Comparison of ENCODE assay signal across 17 mouse cellular contexts in the genomic region with DNA sequence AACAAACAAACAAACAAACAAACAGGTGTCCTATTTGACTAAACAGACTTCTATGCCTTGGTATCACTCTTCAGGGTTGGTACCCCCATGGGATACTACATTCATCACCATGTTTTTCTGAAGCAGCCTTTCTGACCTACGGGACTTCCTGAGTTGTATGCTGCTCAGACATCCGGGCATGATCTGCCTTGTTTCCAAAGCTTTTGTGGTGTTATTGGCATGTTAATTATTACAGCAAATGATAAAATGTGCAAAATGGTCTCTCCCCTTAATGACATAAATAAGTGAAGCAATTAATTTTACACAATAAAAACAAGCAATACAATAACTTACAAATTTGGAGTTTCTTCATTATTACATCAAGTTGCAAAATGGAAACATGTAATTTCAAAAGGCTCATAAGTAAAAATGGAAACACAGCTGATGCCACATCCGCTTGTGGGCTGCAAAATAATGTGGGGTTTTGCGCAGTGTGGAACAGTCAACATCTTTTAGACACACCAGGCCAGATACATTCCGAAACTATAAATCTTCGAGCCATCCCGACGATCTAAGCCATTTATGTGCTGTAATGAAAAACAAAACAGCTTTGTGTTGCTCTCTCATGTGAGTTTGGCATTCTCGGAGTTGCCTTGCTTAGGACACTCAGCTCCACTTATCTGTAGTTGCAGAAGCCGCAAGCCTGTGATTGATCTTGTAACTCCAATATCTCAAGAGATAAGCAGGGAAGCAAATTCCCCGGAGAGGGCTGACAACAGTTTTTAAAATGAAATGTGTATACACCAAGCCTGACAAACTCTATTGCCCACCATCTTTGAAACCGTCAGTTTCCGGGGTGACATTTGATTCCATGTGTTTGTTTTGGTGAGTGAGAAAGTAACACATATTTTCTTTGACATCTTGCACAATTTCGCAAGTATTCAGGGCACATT.
A peak's percentile ranks its signal among the peaks of the same experiment; 100 is the strongest.
DNase-seq lines count a peak whose midpoint lies in the region; ATAC-seq and TF ChIP-seq lines count a peak whose summit lies in the region.
"Had no signal": no experiment of that assay in that cellular context is flagged by ENCODE, and none has a peak within 500 bp of the region (broad histone marks: within the 10 kb centered on the region; RNA-seq: fewer than 3 reads in every experiment).

No protein-coding gene starts in this region.

- no peak overlapping the region for H3K27ac ChIP-seq in hindbrain, embryonic 14.5 days
- no peak overlapping the region for H3K27ac ChIP-seq in hindbrain, postnatal 0 days
- H3K27ac ChIP-seq in neural tube, embryonic 13.5 days (replicated peaks): 0 out of 2 replicates have a peak overlapping the region, but pooled peaks have one; percentile 4
- H3K27ac ChIP-seq in midbrain, embryonic 16.5 days (ENCODE audit: low read length): no peak overlapping the region
- H3K27ac ChIP-seq: heart, embryonic 13.5 days; limb, embryonic 15.5 days; neural tube, embryonic 15.5 days; stomach, embryonic 15.5 days had no signal

- ATAC-seq in CD4-positive, CD25-positive, alpha-beta regulatory T cell, adult 4 months: no peak
- no peak for ATAC-seq in hindbrain, embryonic 14.5 days (ENCODE audit: low FRiP score)
- no peak for ATAC-seq in hindbrain, postnatal 0 days
- no peak for ATAC-seq in neural tube, embryonic 13.5 days (ENCODE audit: low read depth)
- no peak for ATAC-seq in midbrain, embryonic 16.5 days

- TF ChIP-seq CTCF in hindbrain, postnatal 0 days (IDR thresholded peaks at IDR 0.05; ENCODE audit: low read depth): no peak

- peak; percentile 2 for DNase-seq in CD4-positive, CD25-positive, alpha-beta regulatory T cell, adult 2 months (ENCODE audit: low read depth, low spot score)
- no peak for DNase-seq in hindbrain, embryonic 14.5 days (ENCODE audit: low spot score)
- no peak for DNase-seq in hindbrain, postnatal 0 days (ENCODE audit: low spot score)
- no peak for DNase-seq in neural tube, embryonic 10.5 days (ENCODE audit: extremely low spot score, low spot score)
- no peak for DNase-seq in adrenal gland, postnatal 14 days
- DNase-seq: cerebellum, adult 9-10 months; heart, adult 18-20 months; kidney, adult 8-10 months; kidney, postnatal 25 days; thymus, adult 18-20 months had no signal

- WGBS in hindbrain, embryonic 14.5 days: 51% methylated on average over 14 of the region's 14 CpGs
- 54% methylated on average over 14 of the region's 14 CpGs for WGBS in hindbrain, postnatal 0 days
- WGBS in neural tube, embryonic 13.5 days: 54% methylated on average over 14 of the region's 14 CpGs
- 50% methylated on average over 14 of the region's 14 CpGs for WGBS in midbrain, embryonic 16.5 days

- H3K4me1 ChIP-seq in hindbrain, embryonic 14.5 days (replicated peaks; ENCODE audit: control insufficient read depth, insufficient read depth, low read length): peaks cover 12% of the 10 kb centered on the region
- no peaks in the 10 kb centered on the region for H3K4me1 ChIP-seq in hindbrain, postnatal 0 days (ENCODE audit: insufficient read depth, low read length)
- H3K4me1 ChIP-seq in neural tube, embryonic 13.5 days (replicated peaks): peaks cover 27% of the 10 kb centered on the region
- H3K4me1 ChIP-seq in midbrain, embryonic 16.5 days (ENCODE audit: control insufficient read depth, insufficient read depth, low read length): peaks cover 4% of the 10 kb centered on the region; the same call in 1 of the 2 replicates
- H3K4me1 ChIP-seq: limb, embryonic 15.5 days; stomach, embryonic 15.5 days had no signal

- no peak overlapping the region for H3K4me3 ChIP-seq in hindbrain, embryonic 14.5 days (replicated peaks; ENCODE audit: low read length)
- H3K4me3 ChIP-seq in hindbrain, postnatal 0 days (ENCODE audit: low read length): no peak overlapping the region
- H3K4me3 ChIP-seq in neural tube, embryonic 13.5 days: no peak overlapping the region
- no peak overlapping the region for H3K4me3 ChIP-seq in midbrain, embryonic 16.5 days (ENCODE audit: low read depth, low read length)
- H3K4me3 ChIP-seq: heart, embryonic 13.5 days; limb, embryonic 15.5 days; neural tube, embryonic 15.5 days; stomach, embryonic 15.5 days had no signal

- H3K36me3 ChIP-seq in hindbrain, embryonic 14.5 days (replicated peaks; ENCODE audit: control insufficient read depth, insufficient read depth): no peaks in the 10 kb centered on the region
- no peaks in the 10 kb centered on the region for H3K36me3 ChIP-seq in hindbrain, postnatal 0 days (ENCODE audit: insufficient read depth, low read length)
- H3K36me3 ChIP-seq in neural tube, embryonic 13.5 days: no peaks in the 10 kb centered on the region
- H3K36me3 ChIP-seq in midbrain, embryonic 16.5 days (ENCODE audit: control insufficient read depth, insufficient read depth, low read length): no peaks in the 10 kb centered on the region
- H3K36me3 ChIP-seq: heart, embryonic 13.5 days; limb, embryonic 15.5 days; neural tube, embryonic 15.5 days; stomach, embryonic 15.5 days had no signal

- H3K9ac ChIP-seq in hindbrain, embryonic 14.5 days: no peak overlapping the region
- H3K9ac ChIP-seq in hindbrain, postnatal 0 days (replicated peaks; ENCODE audit: low read length): no peak overlapping the region
- H3K9ac ChIP-seq in neural tube, embryonic 13.5 days: no peak overlapping the region
- H3K9ac ChIP-seq in midbrain, embryonic 16.5 days (ENCODE audit: low read depth, low read length): no peak overlapping the region
- H3K9ac ChIP-seq: heart, embryonic 13.5 days; limb, embryonic 15.5 days; neural tube, embryonic 15.5 days; stomach, embryonic 15.5 days had no signal

- 0 out of 2 replicates have a peak, but pooled peaks cover 3% of the 10 kb centered on the region for H3K27me3 ChIP-seq in hindbrain, embryonic 14.5 days (ENCODE audit: control insufficient read depth, insufficient read depth, low read length)
- H3K27me3 ChIP-seq in hindbrain, postnatal 0 days (ENCODE audit: insufficient read depth, low read length): no peaks in the 10 kb centered on the region
- no peaks in the 10 kb centered on the region for H3K27me3 ChIP-seq in neural tube, embryonic 13.5 days
- H3K27me3 ChIP-seq in midbrain, embryonic 16.5 days (ENCODE audit: control insufficient read depth, insufficient read depth, low read depth, low read length): no peaks in the 10 kb centered on the region
- H3K27me3 ChIP-seq: heart, embryonic 13.5 days; limb, embryonic 15.5 days; stomach, embryonic 15.5 days had no signal

- H3K9me3 ChIP-seq in hindbrain, embryonic 14.5 days (ENCODE audit: control insufficient read depth, low read length): no peaks in the 10 kb centered on the region
- H3K9me3 ChIP-seq in hindbrain, postnatal 0 days (ENCODE audit: low read length): no peaks in the 10 kb centered on the region
- H3K9me3 ChIP-seq in neural tube, embryonic 13.5 days: no peaks in the 10 kb centered on the region
- no peaks in the 10 kb centered on the region for H3K9me3 ChIP-seq in midbrain, embryonic 16.5 days (replicated peaks; ENCODE audit: control insufficient read depth, low read length, poor library complexity, severe bottlenecking)
- H3K9me3 ChIP-seq: heart, embryonic 13.5 days; limb, embryonic 15.5 days; neural tube, embryonic 15.5 days; stomach, embryonic 15.5 days had no signal

- H3K4me2 ChIP-seq in hindbrain, embryonic 14.5 days (replicated peaks): 0 out of 2 replicates have a peak overlapping the region, but pooled peaks have one; percentile 8
- no peak overlapping the region for H3K4me2 ChIP-seq in hindbrain, postnatal 0 days (ENCODE audit: low read depth, low read length)
- H3K4me2 ChIP-seq in neural tube, embryonic 13.5 days: no peak overlapping the region
- peak overlapping the region; percentile 15; the same call in 1 of the 2 replicates for H3K4me2 ChIP-seq in midbrain, embryonic 16.5 days (ENCODE audit: low read length)
- H3K4me2 ChIP-seq: heart, embryonic 13.5 days; limb, embryonic 15.5 days; neural tube, embryonic 15.5 days; stomach, embryonic 15.5 days had no signal

Comparison
In these comparisons a context has a peak if more than half of its experiments do, and no peak if none do; other contexts are left out.
1. H3K4me2 ChIP-seq: peak in hindbrain, embryonic 14.5 days (single experiment) and midbrain, embryonic 16.5 days (single experiment); none in hindbrain, postnatal 0 days (single experiment) and neural tube, embryonic 13.5 days (single experiment).